Mouse (Mus musculus): Measurements from ENCODE around the gene Rpsa. TPM values are rescaled to one million over a fixed set of nuclear protein-coding genes. Genes with fewer than 3 reads are reported as not detected.
A peak's percentile ranks its signal among the peaks of the same experiment; 100 is the strongest.
"Not testable (repeated sequence)": the region's sequence is repeated elsewhere in the genome, so short reads cannot be mapped to it uniquely, and the experiment has no call there.

Gene Rpsa
- polyA plus RNA-seq, 1 experiment from 2014 or later = 1,176 TPM

- not testable (repeated sequence) for H3K9ac ChIP-seq (replicated peaks; ENCODE audit: low read length); H3K4me3 ChIP-seq (replicated peaks; ENCODE audit: low read depth, low read length); H3K9me3 ChIP-seq (ENCODE audit: control insufficient read depth, low read length); H3K36me3 ChIP-seq (ENCODE audit: control insufficient read depth, insufficient read depth, low read length); ATAC-seq (ENCODE audit: low FRiP score, low TSS enrichment); H3K27ac ChIP-seq (replicated peaks; ENCODE audit: low read depth, low read length); DNase-seq; H3K4me2 ChIP-seq (ENCODE audit: low read length); H3K4me1 ChIP-seq (ENCODE audit: control insufficient read depth, insufficient read depth, low read length); H3K27me3 ChIP-seq (ENCODE audit: control insufficient read depth, insufficient read depth, low read length)
- 95% methylated on average over 12 of the region's 12 CpGs for WGBS
Measured at GRCm38 (mm10) chr9:120108953-120109352, 18.5 kb upstream of the Rpsa start.

GRCm38 (mm10) chr9:120110211-120111018 is 17.1 kb upstream of the Rpsa start, which contains the start of gene Slc25a38:
TSS of gene Slc25a38 (plus strand) at chr9:120110374.
- ATAC-seq (ENCODE audit: low FRiP score, low TSS enrichment) = peak; percentile 99
- under 1% methylated on average over 62 of the region's 62 CpGs for WGBS

GRCm38 (mm10) chr9:120111156-120111945 is 16.1 kb upstream of the Rpsa start:
- H3K4me2 ChIP-seq (ENCODE audit: low read length) = peak overlapping the region; percentile 68
- WGBS = 83% methylated on average over 15 of the region's 15 CpGs
- no peak for ATAC-seq (ENCODE audit: low FRiP score, low TSS enrichment)

More at GRCm38 (mm10) chr9:120110211-120111018, 17.1 kb upstream of the Rpsa start, which contains the start of gene Slc25a38:
- H3K9me3 ChIP-seq (ENCODE audit: control insufficient read depth, low read length) = no peaks in the 10 kb centered on the region
- H3K4me2 ChIP-seq (ENCODE audit: low read length) = peak within 1 kb of the TSS; percentile 68
- H3K4me1 ChIP-seq (ENCODE audit: control insufficient read depth, insufficient read depth, low read length) = peaks cover 7% of the 10 kb centered on the region
- peak; percentile 96 for DNase-seq
- H3K9ac ChIP-seq (replicated peaks; ENCODE audit: low read length) = peak within 1 kb of the TSS; percentile 81
- H3K27ac ChIP-seq (replicated peaks; ENCODE audit: low read depth, low read length) = peak within 1 kb of the TSS; percentile 94
- H3K4me3 ChIP-seq (replicated peaks; ENCODE audit: low read depth, low read length) = peak within 1 kb of the TSS; percentile 85
- H3K36me3 ChIP-seq (ENCODE audit: control insufficient read depth, insufficient read depth, low read length) = no peaks in the 10 kb centered on the region
- H3K27me3 ChIP-seq (ENCODE audit: control insufficient read depth, insufficient read depth, low read length) = no peaks in the 10 kb centered on the region

GRCm38 (mm10) chr9:120112472-120112871 is 15.0 kb upstream of the Rpsa start:
- Histone ChIP-seq H3K27me3 (ENCODE audit: control insufficient read depth, insufficient read depth, low read length) (no peaks in the 10 kb centered on the region), H3K4me2 (ENCODE audit: low read length) (no peak overlapping the region), H3K9ac (replicated peaks; ENCODE audit: low read length) (no peak overlapping the region), H3K4me3 (replicated peaks; ENCODE audit: low read depth, low read length) (no peak overlapping the region), H3K36me3 (ENCODE audit: control insufficient read depth, insufficient read depth, low read length) (peaks cover 12% of the 10 kb centered on the region), H3K9me3 (ENCODE audit: control insufficient read depth, low read length) (no peaks in the 10 kb centered on the region), H3K4me1 (ENCODE audit: control insufficient read depth, insufficient read depth, low read length) (peaks cover 7% of the 10 kb centered on the region), H3K27ac (replicated peaks; ENCODE audit: low read depth, low read length) (no peak overlapping the region)
- no peak for DNase-seq
- ATAC-seq (ENCODE audit: low FRiP score, low TSS enrichment) = no peak
- 94% methylated on average over 6 of the region's 6 CpGs for WGBS

More at GRCm38 (mm10) chr9:120111156-120111945, 16.1 kb upstream of the Rpsa start:
- no peak for DNase-seq
- H3K27ac ChIP-seq (replicated peaks; ENCODE audit: low read depth, low read length) = peak overlapping the region; percentile 94
- no peaks in the 10 kb centered on the region for H3K27me3 ChIP-seq (ENCODE audit: control insufficient read depth, insufficient read depth, low read length)
- H3K4me3 ChIP-seq (replicated peaks; ENCODE audit: low read depth, low read length) = peak overlapping the region; percentile 85
- H3K4me1 ChIP-seq (ENCODE audit: control insufficient read depth, insufficient read depth, low read length) = peaks cover 7% of the 10 kb centered on the region
- no peaks in the 10 kb centered on the region for H3K9me3 ChIP-seq (ENCODE audit: control insufficient read depth, low read length)
- 0 out of 2 replicates have a peak overlapping the region, but pooled peaks have one; percentile 31 for H3K9ac ChIP-seq (replicated peaks; ENCODE audit: low read length)
- 0 out of 2 replicates have a peak, but pooled peaks cover under 1% of the 10 kb centered on the region for H3K36me3 ChIP-seq (ENCODE audit: control insufficient read depth, insufficient read depth, low read length)

- H3K9me3 ChIP-seq (ENCODE audit: control insufficient read depth, low read length) = no peaks in the 10 kb centered on the region
- H3K27ac ChIP-seq (replicated peaks; ENCODE audit: low read depth, low read length) = no peak overlapping the region
- peaks cover 22% of the 10 kb centered on the region for H3K36me3 ChIP-seq (ENCODE audit: control insufficient read depth, insufficient read depth, low read length)
- no peak for DNase-seq
- H3K9ac ChIP-seq (replicated peaks; ENCODE audit: low read length) = no peak overlapping the region
- no peak overlapping the region for H3K4me3 ChIP-seq (replicated peaks; ENCODE audit: low read depth, low read length)
- 89% methylated on average over 7 of the region's 7 CpGs for WGBS
- H3K27me3 ChIP-seq (ENCODE audit: control insufficient read depth, insufficient read depth, low read length) = no peaks in the 10 kb centered on the region
- no peak for ATAC-seq (ENCODE audit: low FRiP score, low TSS enrichment)
- H3K4me2 ChIP-seq (ENCODE audit: low read length) = no peak overlapping the region
- H3K4me1 ChIP-seq (ENCODE audit: control insufficient read depth, insufficient read depth, low read length) = peaks cover 7% of the 10 kb centered on the region
Measured at GRCm38 (mm10) chr9:120113456-120113855, 14.0 kb upstream of the Rpsa start.

GRCm38 (mm10) chr9:120114051-120114788 is 13.3 kb upstream of the Rpsa start:
- Histone ChIP-seq H3K9ac (replicated peaks; ENCODE audit: low read length) (no peak overlapping the region), H3K9me3 (ENCODE audit: control insufficient read depth, low read length) (no peaks in the 10 kb centered on the region), H3K27me3 (ENCODE audit: control insufficient read depth, insufficient read depth, low read length) (no peaks in the 10 kb centered on the region), H3K27ac (replicated peaks; ENCODE audit: low read depth, low read length) (no peak overlapping the region), H3K4me2 (ENCODE audit: low read length) (no peak overlapping the region), H3K36me3 (ENCODE audit: control insufficient read depth, insufficient read depth, low read length) (peaks cover 29% of the 10 kb centered on the region), H3K4me1 (ENCODE audit: control insufficient read depth, insufficient read depth, low read length) (peaks cover 7% of the 10 kb centered on the region), H3K4me3 (replicated peaks; ENCODE audit: low read depth, low read length) (no peak overlapping the region)
- no peak for DNase-seq
- 89% methylated on average over 17 of the region's 17 CpGs for WGBS
- no peak for ATAC-seq (ENCODE audit: low FRiP score, low TSS enrichment)

GRCm38 (mm10) chr9:120114789-120115151 is 12.7 kb upstream of the Rpsa start:
- Histone ChIP-seq H3K4me1 (ENCODE audit: control insufficient read depth, insufficient read depth, low read length) (peaks cover 7% of the 10 kb centered on the region), H3K4me2 (ENCODE audit: low read length) (no peak overlapping the region), H3K9me3 (ENCODE audit: control insufficient read depth, low read length) (no peaks in the 10 kb centered on the region), H3K4me3 (replicated peaks; ENCODE audit: low read depth, low read length) (no peak overlapping the region), H3K27me3 (ENCODE audit: control insufficient read depth, insufficient read depth, low read length) (no peaks in the 10 kb centered on the region), H3K9ac (replicated peaks; ENCODE audit: low read length) (no peak overlapping the region), H3K36me3 (ENCODE audit: control insufficient read depth, insufficient read depth, low read length) (peaks cover 34% of the 10 kb centered on the region), H3K27ac (replicated peaks; ENCODE audit: low read depth, low read length) (no peak overlapping the region)
- no peak for DNase-seq
- no peak for ATAC-seq (ENCODE audit: low FRiP score, low TSS enrichment)
- WGBS = 95% methylated on average over 2 of the region's 2 CpGs

GRCm38 (mm10) chr9:120115580-120115979 is 11.9 kb upstream of the Rpsa start:
- Histone ChIP-seq H3K9ac (replicated peaks; ENCODE audit: low read length) (no peak overlapping the region), H3K36me3 (ENCODE audit: control insufficient read depth, insufficient read depth, low read length) (peaks cover 42% of the 10 kb centered on the region), H3K27ac (replicated peaks; ENCODE audit: low read depth, low read length) (no peak overlapping the region), H3K9me3 (ENCODE audit: control insufficient read depth, low read length) (no peaks in the 10 kb centered on the region), H3K4me2 (ENCODE audit: low read length) (no peak overlapping the region), H3K27me3 (ENCODE audit: control insufficient read depth, insufficient read depth, low read length) (no peaks in the 10 kb centered on the region), H3K4me1 (ENCODE audit: control insufficient read depth, insufficient read depth, low read length) (peaks cover 7% of the 10 kb centered on the region), H3K4me3 (replicated peaks; ENCODE audit: low read depth, low read length) (no peak overlapping the region)
- ATAC-seq (ENCODE audit: low FRiP score, low TSS enrichment) (no peak), DNase-seq (no peak)
- WGBS = 76% methylated on average over 5 of the region's 5 CpGs
